Mouse (Mus musculus): ENCODE measurements around the gene Fthl17f.
"Not testable (repeated sequence)": the region's sequence is repeated elsewhere in the genome, so short reads cannot be mapped to it uniquely, and the experiment has no call there.

- TF ChIP-seq POLR2A (IDR thresholded peaks at IDR 0.05; ENCODE audit: control insufficient read depth in 1 of 2, insufficient read depth in 1 of 2, low read depth in 1 of 2, low read length in 2 of 2, poor library complexity in 1 of 2); GABPA (IDR thresholded peaks at IDR 0.05; ENCODE audit: low read depth, low read length); GATA1 (IDR thresholded peaks at IDR 0.05; ENCODE audit: low read depth, low read length); TCF12 (IDR thresholded peaks at IDR 0.05; ENCODE audit: low read depth, low read length); MAX (IDR thresholded peaks at IDR 0.05; ENCODE audit: low read length); SIN3A (IDR thresholded peaks at IDR 0.05; ENCODE audit: low read length); UBTF (IDR thresholded peaks at IDR 0.05; ENCODE audit: borderline replicate concordance, insufficient read depth, low read depth, low read length); ZC3H11A (IDR thresholded peaks at IDR 0.05; ENCODE audit: low read depth, low read length); ZNF384 (IDR thresholded peaks at IDR 0.05; ENCODE audit: low read depth, low read length); NRF1 (IDR thresholded peaks at IDR 0.05; ENCODE audit: insufficient read depth, low read depth, low read length, poor library complexity, severe bottlenecking); MAFK (IDR thresholded peaks at IDR 0.05; ENCODE audit: borderline replicate concordance, low read depth, low read length): not testable (repeated sequence)
- TF ChIP-seq CTCF (IDR thresholded peaks at IDR 0.05 in 2 of 3, conservative IDR thresholded peaks at IDR 0.05 in 1 of 3; ENCODE audit: control insufficient read depth in 1 of 3, insufficient read depth in 1 of 3, low read depth in 2 of 3, low read length in 3 of 3, poor library complexity in 1 of 3, severe bottlenecking in 1 of 3) (peak; percentile 34 to 50 (median 46); a peak in 5 of 6 replicates), RAD21 (IDR thresholded peaks at IDR 0.05; ENCODE audit: low read depth, low read length) (peak; percentile 12)
Measured at GRCm38 (mm10) chrX:9060952-9061351, 1.9 kb upstream of the Fthl17f start.

All from MEL (cell line).